Mouse (Mus musculus) kidney, postnatal 0 days (tissue): ENCODE data around the gene Cacna1c. TPM values are rescaled to one million over a fixed set of nuclear protein-coding genes. Genes with fewer than 3 reads are reported as not detected.

ENCODE experiments used
- ATAC-seq: fragments of 200-750 bp; cut with Nextera tagmentation; replicated peaks from 2 replicates; pipeline ENCODE4 v1.8.0; 2017; ENCODE audit warnings: low read depth, moderate number of reproducible peaks, moderate TSS enrichment, moderate library complexity; ENCODE audit not compliant: low FRiP score
- DNase-seq: peaks from one replicate; pipeline ENCODE4 v3.0.0-alpha.2; 2016; ENCODE audit warnings: low spot score
- H3K27ac ChIP-seq: fragments of 300-500 bp; sonication (generic); 2 replicates; pipeline ENCODE4 v1.5.1; 2014; ENCODE audit warnings: mild to moderate bottlenecking
- H3K27me3 ChIP-seq: fragments of 300-500 bp; sonication (generic); 2 replicates; pipeline ENCODE4 v1.6.1; 2014; ENCODE audit warnings: low read length, mixed read lengths; ENCODE audit not compliant: insufficient read depth
- H3K36me3 ChIP-seq: fragments of 300-500 bp; sonication (generic); 2 replicates; pipeline ENCODE4 v1.6.1; 2014; ENCODE audit warnings: low read length, mixed read lengths; ENCODE audit not compliant: insufficient read depth
- H3K4me1 ChIP-seq: fragments of 300-500 bp; sonication (generic); replicated peaks from 2 replicates; pipeline ENCODE4 v1.6.1; 2014; ENCODE audit warnings: antibody characterized with exemption, low read length, mixed read lengths; ENCODE audit not compliant: insufficient read depth
- H3K4me2 ChIP-seq: fragments of 300-500 bp; sonication (generic); 2 replicates; pipeline ENCODE4 v1.6.1; 2014; ENCODE audit warnings: mild to moderate bottlenecking, low read length, moderate library complexity, mixed read lengths
- H3K4me3 ChIP-seq: fragments of 300-500 bp; sonication (generic); replicated peaks from 2 replicates; pipeline ENCODE4 v1.5.1; 2014; ENCODE audit warnings: low read depth, low read length
- H3K9ac ChIP-seq: fragments of 300-500 bp; sonication (generic); 2 replicates; pipeline ENCODE4 v1.6.1; 2014; ENCODE audit warnings: low read depth, low read length
- H3K9me3 ChIP-seq: fragments of 300-500 bp; sonication (generic); replicated peaks from 2 replicates; pipeline ENCODE4 v1.6.1; 2016; ENCODE audit warnings: low read length, inconsistent platforms, mixed read lengths
- CTCF ChIP-seq: IDR thresholded peaks from 2 replicates; pipeline ENCODE4 v1.5.1; 2016; ENCODE audit warnings: antibody characterized with exemption, low read depth, mild to moderate bottlenecking, moderate library complexity
- WGBS: fragments of 180-500 bp; shearing (Covaris S2); extraction: QIAGEN DNeasy Blood & Tissue Kit; methylation state at CpG from one replicate; pipeline ENCODE4 v1.1.7; 2014; 5-methylcytosine and 5-hydroxymethylcytosine counted together
- polyA plus RNA-seq: library from polyadenylated mRNA; unstranded; fragments of >200 nt; fragmentation: Nextera tagmentation; extraction: Ambion mirVana; gene quantifications from 2 replicates; pipeline ENCODE4 v1.2.1, GENCODE M21; 2015

Gene Cacna1c
- polyA plus RNA-seq, 1 experiment from 2014 or later, result 1.3 TPM

DNA sequence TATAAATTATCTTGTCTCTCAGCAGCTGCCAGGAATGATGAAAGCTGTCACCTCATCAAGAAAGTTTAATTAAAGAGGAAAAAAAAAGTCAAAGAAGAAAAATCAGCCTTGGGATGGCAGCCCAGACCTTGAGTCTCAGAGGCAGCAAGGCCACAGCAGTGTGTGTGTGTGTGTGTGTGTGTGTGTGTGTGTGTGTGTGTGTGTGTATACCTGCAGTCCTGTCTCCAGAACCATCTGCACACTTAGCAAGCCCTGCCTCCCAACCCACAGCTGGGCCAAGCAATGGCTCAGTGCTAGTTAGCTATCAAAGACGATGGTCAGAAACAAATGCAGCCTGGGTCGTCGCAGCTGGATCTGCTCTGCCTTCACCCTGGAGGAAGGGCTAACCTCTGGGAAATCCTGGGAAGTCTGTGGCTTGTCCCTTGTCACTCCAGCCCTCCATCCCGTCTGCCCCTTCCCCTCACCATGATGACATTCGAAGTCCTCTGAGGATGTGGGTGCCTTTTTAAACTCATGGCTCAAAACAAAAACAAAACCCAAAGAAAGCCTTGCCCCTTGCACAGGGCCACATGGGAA is 378.2 kb downstream of the Cacna1c start:
- no peaks in the 10 kb centered on the region for H3K4me1 ChIP-seq
- no peak overlapping the region for H3K4me2 ChIP-seq
- H3K4me3 ChIP-seq, result no peak overlapping the region
- H3K9me3 ChIP-seq, result no peaks in the 10 kb centered on the region
- ATAC-seq (no peak), DNase-seq (peak; percentile 52)
- H3K27me3 ChIP-seq, result no peaks in the 10 kb centered on the region
- no peak overlapping the region for H3K27ac ChIP-seq
- 49% methylated on average over 5 of the region's 5 CpGs for WGBS
- TF ChIP-seq CTCF, result no peak
- no peak overlapping the region for H3K9ac ChIP-seq
- no peaks in the 10 kb centered on the region for H3K36me3 ChIP-seq

DNA sequence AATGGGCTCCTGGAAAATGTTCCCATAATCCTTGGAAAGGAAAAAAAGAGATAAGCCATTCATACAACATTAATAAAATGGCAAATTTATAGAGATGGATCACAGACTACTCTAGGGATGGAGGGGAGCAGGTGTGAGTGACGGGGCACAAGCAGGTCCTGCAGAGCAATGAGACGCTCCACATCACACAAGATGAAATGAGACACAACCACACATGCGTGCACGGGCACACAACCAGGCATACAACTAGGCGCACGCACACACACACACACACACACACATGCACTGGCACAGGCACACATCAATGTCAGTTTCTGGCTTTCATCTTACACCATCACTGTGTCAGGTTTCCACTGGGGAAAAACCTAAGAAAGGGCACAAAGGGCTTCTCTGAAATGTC is 380.0 kb downstream of the Cacna1c start:
- no peak for ATAC-seq
- H3K36me3 ChIP-seq, result no peaks in the 10 kb centered on the region
- no peaks in the 10 kb centered on the region for H3K27me3 ChIP-seq
- no peak for DNase-seq
- no peak overlapping the region for H3K4me2 ChIP-seq
- H3K4me1 ChIP-seq, result no peaks in the 10 kb centered on the region
- no peak for TF ChIP-seq CTCF
- H3K9ac ChIP-seq, result no peak overlapping the region
- no peaks in the 10 kb centered on the region for H3K9me3 ChIP-seq
- H3K4me3 ChIP-seq, result no peak overlapping the region
- no peak overlapping the region for H3K27ac ChIP-seq
- WGBS, result 86% methylated on average over 6 of the region's 6 CpGs

DNA sequence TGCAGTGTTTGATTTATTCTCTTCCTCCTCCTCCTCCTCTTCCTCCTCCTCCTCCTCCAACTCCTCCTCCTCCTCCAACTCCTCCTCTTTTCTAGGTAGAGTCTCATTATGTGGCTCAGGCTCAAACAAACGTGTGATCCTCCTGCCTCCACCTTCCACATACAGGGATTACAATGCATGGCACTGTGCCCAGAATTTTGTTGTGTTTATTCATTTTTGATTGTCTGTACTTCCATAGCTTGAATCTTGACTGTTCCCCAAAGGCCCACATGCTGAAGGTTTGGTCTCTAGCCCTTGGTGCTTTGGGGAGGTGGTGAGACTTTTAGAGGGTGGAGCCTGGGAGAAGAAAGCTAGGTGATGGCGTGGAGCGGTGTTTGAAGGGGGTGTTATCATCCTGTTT is 383.7 kb downstream of the Cacna1c start:
- H3K27me3 ChIP-seq, result no peaks in the 10 kb centered on the region
- H3K27ac ChIP-seq, result no peak overlapping the region
- no peaks in the 10 kb centered on the region for H3K9me3 ChIP-seq
- no peak overlapping the region for H3K4me3 ChIP-seq
- no peaks in the 10 kb centered on the region for H3K36me3 ChIP-seq
- H3K9ac ChIP-seq, result no peak overlapping the region
- WGBS, result 65% methylated on average over 3 of the region's 3 CpGs
- DNase-seq (no peak), ATAC-seq (no peak)
- no peak for TF ChIP-seq CTCF
- no peak overlapping the region for H3K4me2 ChIP-seq
- no peaks in the 10 kb centered on the region for H3K4me1 ChIP-seq

DNA sequence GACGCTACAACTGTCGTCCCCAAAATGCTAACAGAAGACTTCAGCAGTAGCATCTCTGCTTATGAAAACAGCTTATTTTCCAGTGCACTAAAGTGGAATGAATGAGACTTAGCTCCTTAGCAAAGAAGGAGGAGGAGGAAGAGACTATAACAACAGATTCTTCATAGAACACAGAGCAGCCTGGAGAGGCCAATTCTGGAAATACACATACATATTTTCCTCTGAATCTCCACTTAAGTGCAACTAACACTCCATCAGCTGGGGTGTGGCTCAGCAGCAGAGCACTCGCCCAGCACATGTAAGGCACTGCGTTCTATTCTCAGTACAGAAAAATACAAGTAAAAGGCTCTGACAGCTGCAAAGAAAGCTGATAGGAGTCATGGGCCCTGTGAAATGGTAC is 384.2 kb downstream of the Cacna1c start:
- H3K4me2 ChIP-seq, result no peak overlapping the region
- DNase-seq (no peak), ATAC-seq (no peak)
- H3K9me3 ChIP-seq, result no peaks in the 10 kb centered on the region
- no peaks in the 10 kb centered on the region for H3K36me3 ChIP-seq
- H3K4me3 ChIP-seq, result no peak overlapping the region
- no peak overlapping the region for H3K27ac ChIP-seq
- TF ChIP-seq CTCF, result no peak
- H3K9ac ChIP-seq, result no peak overlapping the region
- H3K4me1 ChIP-seq, result no peaks in the 10 kb centered on the region
- WGBS, result 82% methylated on average over 4 of the region's 4 CpGs
- H3K27me3 ChIP-seq, result no peaks in the 10 kb centered on the region

DNA sequence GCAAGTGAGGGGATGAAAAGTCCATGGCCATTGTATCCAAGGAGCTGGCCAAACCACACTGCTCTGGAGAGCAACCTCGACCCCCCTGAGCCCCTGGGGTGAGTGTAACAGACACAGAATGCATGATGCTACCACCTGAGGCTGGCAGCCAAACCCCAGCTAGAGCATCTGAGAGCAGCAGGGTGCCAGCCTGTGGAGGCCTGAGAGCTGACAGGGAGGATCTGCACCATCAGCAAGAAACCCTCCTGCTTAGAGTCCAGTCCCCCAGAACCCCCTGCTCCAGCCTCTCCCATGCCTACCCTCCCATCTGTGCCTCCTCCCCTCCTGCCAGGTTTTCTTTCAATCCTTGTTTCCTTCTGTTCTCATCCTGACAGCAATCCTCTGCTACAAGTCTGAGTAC is 385.4 kb downstream of the Cacna1c start:
- ATAC-seq (no peak), DNase-seq (no peak)
- 61% methylated on average over 1 of the region's 1 CpGs for WGBS
- no peak for TF ChIP-seq CTCF
- Histone ChIP-seq H3K4me3 (no peak overlapping the region), H3K4me1 (no peaks in the 10 kb centered on the region), H3K9ac (no peak overlapping the region), H3K27me3 (no peaks in the 10 kb centered on the region), H3K27ac (no peak overlapping the region), H3K4me2 (no peak overlapping the region), H3K9me3 (no peaks in the 10 kb centered on the region), H3K36me3 (no peaks in the 10 kb centered on the region)

DNA sequence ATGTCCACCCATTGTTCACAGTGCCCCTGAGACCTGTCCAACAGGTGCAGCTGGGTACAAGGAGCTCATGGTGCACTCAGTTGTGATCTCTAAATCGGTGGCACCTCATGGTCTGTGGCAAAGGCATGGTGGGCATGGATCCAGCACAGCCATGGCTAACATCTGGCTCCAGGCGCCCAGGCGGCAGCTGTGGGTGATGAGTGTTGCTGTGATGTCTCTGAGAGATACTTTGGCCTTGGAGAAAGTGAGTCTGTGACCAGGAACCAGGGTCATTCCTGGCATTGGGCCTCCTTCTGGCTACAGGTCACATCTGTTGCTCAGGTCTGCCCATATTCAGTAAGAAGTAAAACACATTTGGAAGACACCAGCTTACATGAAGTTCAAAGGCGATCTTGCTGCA is 391.1 kb downstream of the Cacna1c start:
- DNase-seq (no peak), ATAC-seq (no peak)
- Histone ChIP-seq H3K27me3 (no peaks in the 10 kb centered on the region), H3K9me3 (no peaks in the 10 kb centered on the region), H3K4me1 (no peaks in the 10 kb centered on the region), H3K36me3 (no peaks in the 10 kb centered on the region), H3K9ac (no peak overlapping the region), H3K4me3 (no peak overlapping the region), H3K4me2 (no peak overlapping the region), H3K27ac (no peak overlapping the region)
- WGBS, result 85% methylated on average over 4 of the region's 4 CpGs
- TF ChIP-seq CTCF, result no peak

DNA sequence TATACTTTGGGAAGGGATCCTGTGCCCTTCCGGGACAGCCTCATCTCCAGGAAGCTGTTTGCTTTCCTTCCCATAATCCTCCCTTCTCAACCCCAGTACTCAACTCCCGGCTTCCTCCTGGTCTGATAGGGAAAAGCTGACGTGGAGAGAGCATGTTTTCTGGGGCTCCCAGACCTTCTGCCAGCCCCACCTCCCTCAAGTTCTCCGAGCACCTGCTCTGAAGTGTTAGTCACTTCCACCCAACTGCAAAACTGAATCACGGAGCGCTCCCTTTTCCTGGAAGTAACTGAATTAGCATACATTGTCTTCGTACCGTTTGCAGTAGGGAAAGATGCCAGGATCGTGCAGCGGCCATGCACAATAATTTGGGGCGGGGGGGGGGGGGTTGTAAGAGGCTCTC is 393.9 kb downstream of the Cacna1c start:
- Histone ChIP-seq H3K9ac (no peak overlapping the region), H3K4me1 (no peaks in the 10 kb centered on the region), H3K27ac (no peak overlapping the region), H3K9me3 (no peaks in the 10 kb centered on the region), H3K4me3 (no peak overlapping the region), H3K36me3 (no peaks in the 10 kb centered on the region), H3K27me3 (no peaks in the 10 kb centered on the region), H3K4me2 (no peak overlapping the region)
- WGBS, result 70% methylated on average over 11 of the region's 11 CpGs
- TF ChIP-seq CTCF, result no peak
- DNase-seq, result no peak
- ATAC-seq, result no peak
